Mouse (Mus musculus) limb, embryonic 13.5 days (tissue): ENCODE results near the gene Gm44973. TPM values are rescaled to one million over a fixed set of nuclear protein-coding genes. Genes with fewer than 3 reads are reported as not detected.
A peak's percentile ranks its signal among the peaks of the same experiment; 100 is the strongest.

ENCODE experiments used
- ATAC-seq: fragments of 200-750 bp; cut with Nextera tagmentation; 2 replicates; pipeline ENCODE4 v1.8.0; 2017; ENCODE audit warnings: low read depth, moderate number of reproducible peaks, moderate TSS enrichment; ENCODE audit not compliant: low FRiP score
- H3K27ac ChIP-seq: fragments of 300-500 bp; sonication (generic); 2 replicates; pipeline ENCODE4 v1.5.1; 2015; ENCODE audit warnings: inconsistent platforms, mild to moderate bottlenecking, moderate library complexity
- H3K27me3 ChIP-seq: fragments of 300-500 bp; sonication (generic); 2 replicates; pipeline ENCODE4 v1.6.1; 2015; ENCODE audit warnings: mild to moderate bottlenecking, inconsistent platforms
- H3K36me3 ChIP-seq: fragments of 300-500 bp; sonication (generic); 2 replicates; pipeline ENCODE4 v1.6.1; 2015; ENCODE audit warnings: inconsistent platforms, mild to moderate bottlenecking, moderate library complexity
- H3K4me1 ChIP-seq: fragments of 300-500 bp; sonication (generic); 2 replicates; pipeline ENCODE4 v1.6.1; 2015; ENCODE audit warnings: inconsistent platforms
- H3K4me2 ChIP-seq: fragments of 300-500 bp; sonication (generic); replicated peaks from 2 replicates; pipeline ENCODE4 v1.6.1; 2015; ENCODE audit warnings: inconsistent platforms, mild to moderate bottlenecking, moderate library complexity
- H3K4me3 ChIP-seq: fragments of 300-500 bp; sonication (generic); 2 replicates; pipeline ENCODE4 v1.5.1; 2015; ENCODE audit warnings: moderate library complexity, mild to moderate bottlenecking, inconsistent platforms
- H3K9ac ChIP-seq: fragments of 300-500 bp; sonication (generic); 2 replicates; pipeline ENCODE4 v1.6.1; 2015; ENCODE audit warnings: mild to moderate bottlenecking, inconsistent platforms
- H3K9me3 ChIP-seq: fragments of 300-500 bp; sonication (generic); 2 replicates; pipeline ENCODE4 v1.6.1; 2016; ENCODE audit warnings: inconsistent platforms
- WGBS: fragments of 180-500 bp; shearing (Covaris S2); methylation state at CpG from one replicate; pipeline ENCODE4 v1.1.7; 2015; 5-methylcytosine and 5-hydroxymethylcytosine counted together
- polyA plus RNA-seq: library from polyadenylated mRNA; unstranded; fragments of >200 nt; fragmentation: Nextera tagmentation; extraction: Ambion mirVana; gene quantifications from 2 replicates; pipeline ENCODE4 v1.2.1, GENCODE M21; 2015

Gene Gm44973
- polyA plus RNA-seq, 1 experiment from 2014 or later, result 0.42 TPM

DNA sequence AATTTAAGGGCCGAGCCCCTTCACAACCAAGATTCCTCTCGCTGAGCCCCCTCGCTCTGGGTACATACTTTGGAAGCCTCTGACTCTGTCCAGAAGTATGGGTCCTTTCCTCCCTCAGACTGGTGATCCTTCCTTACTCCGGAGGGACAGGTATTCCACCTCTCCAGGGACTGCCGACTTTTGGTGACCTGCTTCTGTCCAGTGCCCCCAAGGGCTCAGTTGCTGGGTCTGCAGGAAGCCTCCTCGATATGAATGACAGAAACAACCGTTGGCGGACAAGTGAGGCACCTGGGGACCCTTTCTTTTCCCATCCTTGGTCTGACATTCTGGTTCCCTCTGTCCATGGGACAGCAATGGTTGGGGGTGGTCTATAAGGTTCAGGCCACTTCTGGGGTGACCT is 42.1 kb downstream of the Gm44973 start:
- no peaks in the 10 kb centered on the region for H3K9me3 ChIP-seq
- H3K27me3 ChIP-seq, result peaks cover 59% of the 10 kb centered on the region
- peak overlapping the region; percentile 70 for H3K4me3 ChIP-seq
- no peak overlapping the region for H3K27ac ChIP-seq
- peak overlapping the region; percentile 87 for H3K9ac ChIP-seq
- H3K4me2 ChIP-seq, result peak overlapping the region; percentile 81
- peaks cover 55% of the 10 kb centered on the region for H3K4me1 ChIP-seq
- ATAC-seq, result no peak
- 24% methylated on average over 8 of the region's 8 CpGs for WGBS
- H3K36me3 ChIP-seq, result no peaks in the 10 kb centered on the region

DNA sequence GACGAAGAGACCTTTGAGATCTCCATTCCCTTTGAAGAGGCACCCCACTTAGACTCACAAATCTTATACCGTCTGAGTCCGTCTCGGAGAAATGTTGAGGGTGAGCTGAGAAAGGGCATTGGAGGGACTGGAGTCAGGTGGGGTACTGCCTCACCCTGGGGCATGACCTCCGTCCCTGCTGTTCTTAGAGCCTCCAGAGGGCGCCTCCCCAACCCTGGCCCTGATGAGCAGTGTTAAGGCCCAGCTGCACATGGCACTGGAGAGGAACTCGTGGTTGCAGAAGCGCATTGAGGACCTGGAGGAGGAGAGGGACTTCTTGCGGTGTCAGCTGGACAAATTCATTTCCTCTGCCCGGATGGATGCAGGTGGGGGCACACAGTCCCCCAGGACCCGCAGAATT is 42.5 kb downstream of the Gm44973 start:
- Histone ChIP-seq H3K27me3 (peaks cover 54% of the 10 kb centered on the region), H3K9me3 (no peaks in the 10 kb centered on the region), H3K4me2 (peak overlapping the region; percentile 81), H3K4me1 (peaks cover 51% of the 10 kb centered on the region), H3K4me3 (peak overlapping the region; percentile 70), H3K9ac (peak overlapping the region; percentile 87; the same call in 1 of the 2 replicates), H3K27ac (no peak overlapping the region), H3K36me3 (no peaks in the 10 kb centered on the region)
- no peak for ATAC-seq
- 34% methylated on average over 11 of the region's 11 CpGs for WGBS

DNA sequence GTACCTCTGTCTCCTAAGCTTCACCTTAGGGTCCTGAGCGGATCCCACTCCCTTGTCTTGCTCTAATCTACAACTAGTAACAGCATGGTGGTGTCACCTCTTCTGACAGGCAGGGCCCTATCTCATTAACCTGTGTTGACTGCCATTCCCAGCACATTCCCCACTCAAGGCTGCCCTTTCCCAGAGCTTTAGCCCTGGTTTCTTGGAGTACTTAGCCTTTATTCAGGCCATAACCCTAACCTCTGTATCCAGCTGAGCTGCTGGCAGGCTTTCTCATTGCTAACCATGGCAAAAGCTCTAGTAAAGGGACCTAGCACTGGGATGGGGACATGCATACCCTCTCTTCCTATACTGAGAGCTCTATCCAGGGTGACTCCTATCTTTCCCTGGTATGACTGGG is 43.3 kb downstream of the Gm44973 start:
- no peaks in the 10 kb centered on the region for H3K36me3 ChIP-seq
- 93% methylated on average over 1 of the region's 1 CpGs for WGBS
- no peak overlapping the region for H3K27ac ChIP-seq
- H3K4me3 ChIP-seq, result no peak overlapping the region
- H3K4me2 ChIP-seq, result no peak overlapping the region
- no peak for ATAC-seq
- H3K9ac ChIP-seq, result no peak overlapping the region
- peaks cover 49% of the 10 kb centered on the region for H3K4me1 ChIP-seq
- H3K9me3 ChIP-seq, result no peaks in the 10 kb centered on the region
- H3K27me3 ChIP-seq, result peaks cover 46% of the 10 kb centered on the region

DNA sequence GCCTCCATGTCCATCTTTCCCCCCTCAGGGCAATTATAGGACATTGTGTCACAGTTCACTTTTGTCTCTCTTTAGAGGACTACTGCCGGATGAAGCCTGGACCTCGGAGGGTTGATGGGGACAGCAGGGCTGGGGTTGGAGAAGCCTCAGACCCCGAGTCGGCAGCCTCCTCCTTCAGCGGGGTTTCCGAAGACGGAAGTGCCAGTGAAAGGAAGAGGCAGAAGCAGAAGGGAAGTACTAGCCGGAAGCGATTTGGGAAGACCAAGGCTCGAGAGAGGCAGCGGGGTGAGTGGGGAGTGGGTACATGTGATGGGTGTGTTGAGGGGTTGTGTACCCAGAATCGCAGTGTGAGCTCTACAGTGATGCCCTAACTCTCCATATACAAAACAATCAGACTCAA is 44.1 kb downstream of the Gm44973 start:
- H3K4me1 ChIP-seq, result peaks cover 49% of the 10 kb centered on the region
- no peak overlapping the region for H3K27ac ChIP-seq
- H3K27me3 ChIP-seq, result peaks cover 38% of the 10 kb centered on the region
- ATAC-seq, result no peak
- 89% methylated on average over 12 of the region's 12 CpGs for WGBS
- no peaks in the 10 kb centered on the region for H3K9me3 ChIP-seq
- H3K36me3 ChIP-seq, result no peaks in the 10 kb centered on the region
- H3K4me2 ChIP-seq, result peak overlapping the region; percentile 89
- H3K4me3 ChIP-seq, result 0 out of 2 replicates have a peak overlapping the region, but pooled peaks have one; percentile 3
- H3K9ac ChIP-seq, result 0 out of 2 replicates have a peak overlapping the region, but pooled peaks have one; percentile 31

DNA sequence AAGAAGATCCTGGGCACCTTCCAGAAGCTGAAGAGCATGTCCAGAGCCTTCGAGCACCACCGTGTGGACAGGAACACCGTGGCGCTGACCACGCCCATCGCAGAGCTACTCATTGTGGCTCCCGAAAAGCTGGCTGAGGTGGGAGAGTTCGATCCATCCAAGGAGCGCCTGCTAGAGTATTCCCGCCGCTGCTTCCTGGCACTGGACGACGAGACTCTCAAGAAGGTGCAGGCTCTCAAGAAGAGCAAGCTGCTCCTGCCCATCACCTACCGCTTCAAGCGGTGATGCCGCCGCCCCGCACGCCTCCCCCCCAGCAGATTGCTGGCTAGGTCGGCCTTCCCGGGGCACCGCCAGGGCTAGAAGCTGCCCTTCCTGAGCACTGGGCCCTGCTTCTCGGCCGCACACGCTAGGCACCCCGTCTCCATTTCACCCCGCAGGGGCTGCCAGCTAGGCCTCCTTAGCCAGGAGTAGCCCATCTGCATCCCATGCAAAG is 45.0 kb downstream of the Gm44973 start:
- H3K4me1 ChIP-seq, result peaks cover 53% of the 10 kb centered on the region
- H3K27me3 ChIP-seq, result peaks cover 30% of the 10 kb centered on the region
- WGBS, result 4% methylated on average over 27 of the region's 27 CpGs
- H3K4me3 ChIP-seq, result peak overlapping the region; percentile 75
- H3K36me3 ChIP-seq, result no peaks in the 10 kb centered on the region
- H3K4me2 ChIP-seq, result peak overlapping the region; percentile 89
- H3K27ac ChIP-seq, result peak overlapping the region; percentile 99
- H3K9ac ChIP-seq, result peak overlapping the region; percentile 93
- no peak for ATAC-seq
- H3K9me3 ChIP-seq, result no peaks in the 10 kb centered on the region

DNA sequence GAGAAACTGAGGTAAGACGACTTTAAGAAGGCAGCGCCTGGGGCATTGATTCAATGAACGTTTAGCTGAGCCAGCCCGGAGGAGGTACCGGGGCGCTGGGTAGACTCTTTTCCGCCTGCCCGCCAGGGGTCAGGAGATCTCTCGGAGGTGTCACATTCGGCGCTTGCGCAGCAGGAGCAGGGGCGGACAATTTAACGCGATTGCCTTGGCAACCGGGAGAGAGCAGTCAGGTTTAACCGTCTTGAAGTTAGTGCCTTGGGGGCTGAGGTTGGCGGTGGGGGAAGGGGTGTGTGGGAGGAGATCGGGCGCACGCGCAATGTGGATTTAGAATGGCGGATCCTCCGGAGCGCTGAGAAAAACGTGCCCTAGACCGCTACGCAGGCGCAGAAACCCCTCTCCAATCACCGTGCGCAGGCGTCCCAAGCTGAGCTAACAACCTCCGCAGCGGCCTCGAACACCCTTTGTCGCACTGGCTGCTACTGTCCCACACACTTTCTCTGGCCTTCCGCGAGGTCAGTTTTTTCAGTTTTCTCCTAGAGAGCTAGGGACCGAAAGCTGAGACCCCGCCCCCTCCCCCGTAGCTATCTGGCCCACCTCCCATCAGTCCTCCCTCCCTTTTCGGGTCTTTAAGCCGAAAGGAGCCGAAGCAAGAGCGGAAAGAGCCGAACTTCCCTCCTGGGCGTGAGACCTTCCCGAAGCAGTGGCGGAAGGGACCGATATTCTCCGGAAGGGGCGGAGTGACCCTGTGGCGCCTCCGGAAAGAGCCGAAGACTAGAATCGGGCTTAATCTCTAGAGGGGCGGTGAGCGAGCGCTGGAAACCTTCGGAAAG is 45.9 kb downstream of the Gm44973 start:
- Histone ChIP-seq H3K4me3 (peak overlapping the region; percentile 75), H3K4me2 (peak overlapping the region; percentile 89), H3K4me1 (peaks cover 53% of the 10 kb centered on the region), H3K9me3 (no peaks in the 10 kb centered on the region), H3K9ac (peak overlapping the region; percentile 93), H3K36me3 (peaks cover 4% of the 10 kb centered on the region), H3K27me3 (peaks cover 21% of the 10 kb centered on the region), H3K27ac (peak overlapping the region; percentile 99)
- WGBS, result under 1% methylated on average over 60 of the region's 60 CpGs
- peak; percentile 89 for ATAC-seq

DNA sequence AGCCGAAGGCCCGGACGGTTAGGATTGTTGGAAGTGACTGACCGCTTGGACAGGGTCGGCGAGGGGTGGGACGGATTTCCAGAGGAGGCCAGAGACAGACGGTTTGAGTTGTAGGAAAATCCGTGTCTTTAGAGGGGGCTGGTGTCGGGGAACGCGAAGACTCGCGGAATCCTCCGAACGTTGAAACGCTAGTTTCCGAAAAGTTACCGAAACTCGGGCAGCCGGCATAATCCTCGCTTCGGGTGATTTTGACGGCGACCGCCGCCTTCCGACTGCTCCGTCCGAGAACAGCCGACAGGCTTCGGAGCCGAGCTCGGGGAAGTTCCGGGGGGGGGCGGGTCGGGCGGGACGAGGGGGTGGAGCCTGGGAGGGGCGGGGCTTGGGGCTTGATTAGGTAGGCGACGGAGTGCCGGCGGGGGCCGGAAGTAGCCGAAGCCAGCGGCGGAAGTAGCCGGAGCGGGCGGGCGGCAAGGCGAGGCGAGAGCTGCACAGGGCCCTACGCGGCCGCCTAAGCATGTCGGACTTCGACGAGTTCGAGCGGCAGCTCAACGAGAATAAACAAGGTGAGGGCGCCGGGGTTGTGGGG is 46.6 kb downstream of the Gm44973 start, which contains the start of gene U2af2:
TSS of gene U2af2 (plus strand) at position 370 of the 586 bp plus-strand sequence.
- ATAC-seq, result peak; percentile 77
- Histone ChIP-seq H3K4me3 (peak within 1 kb of the TSS; percentile 75), H3K36me3 (peaks cover 11% of the 10 kb centered on the region), H3K9ac (peak within 1 kb of the TSS; percentile 93), H3K4me2 (peak within 1 kb of the TSS; percentile 89), H3K9me3 (no peaks in the 10 kb centered on the region), H3K27me3 (peaks cover 17% of the 10 kb centered on the region), H3K27ac (peak within 1 kb of the TSS; percentile 99), H3K4me1 (peaks cover 52% of the 10 kb centered on the region)
- under 1% methylated on average over 62 of the region's 65 CpGs for WGBS

DNA sequence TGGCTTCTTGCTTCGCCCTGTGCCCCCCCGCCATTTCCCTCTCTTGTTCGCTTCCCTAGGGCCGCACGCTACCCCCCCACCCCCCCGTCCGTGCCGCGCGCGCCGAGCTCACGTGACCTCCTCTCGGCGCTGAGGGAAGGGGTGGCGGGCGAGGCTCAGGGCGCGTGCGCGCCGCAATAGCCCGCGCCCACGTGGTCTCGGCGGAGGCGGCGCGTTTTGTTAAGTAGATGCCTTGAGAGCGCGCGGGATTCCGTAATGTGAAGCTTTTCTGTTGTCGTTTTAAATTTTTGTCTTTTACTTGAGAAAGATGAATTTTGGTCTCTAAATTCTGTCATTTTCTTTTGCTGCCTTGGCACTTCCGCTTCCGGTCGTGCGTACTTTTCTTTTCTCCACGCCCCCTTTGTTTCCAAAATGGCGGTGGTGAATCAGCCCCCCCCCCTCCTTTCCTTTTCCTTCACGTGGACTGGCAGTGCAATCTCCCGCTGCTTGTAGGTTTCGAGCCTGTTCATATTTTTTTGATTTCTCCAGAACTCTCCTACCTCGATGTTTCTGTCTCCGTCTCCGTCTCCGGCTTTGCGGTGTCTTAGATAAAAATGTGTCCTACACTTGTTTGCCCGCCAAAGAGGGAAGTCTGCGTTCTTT is 47.2 kb downstream of the Gm44973 start:
- no peaks in the 10 kb centered on the region for H3K9me3 ChIP-seq
- under 1% methylated on average over 51 of the region's 51 CpGs for WGBS
- H3K4me2 ChIP-seq, result peak overlapping the region; percentile 84
- peak overlapping the region; percentile 75 for H3K4me3 ChIP-seq
- H3K36me3 ChIP-seq, result peaks cover 17% of the 10 kb centered on the region
- peaks cover 46% of the 10 kb centered on the region for H3K4me1 ChIP-seq
- H3K27ac ChIP-seq, result peak overlapping the region; percentile 99
- H3K9ac ChIP-seq, result peak overlapping the region; percentile 93
- H3K27me3 ChIP-seq, result peaks cover 11% of the 10 kb centered on the region
- peak; percentile 45 for ATAC-seq

DNA sequence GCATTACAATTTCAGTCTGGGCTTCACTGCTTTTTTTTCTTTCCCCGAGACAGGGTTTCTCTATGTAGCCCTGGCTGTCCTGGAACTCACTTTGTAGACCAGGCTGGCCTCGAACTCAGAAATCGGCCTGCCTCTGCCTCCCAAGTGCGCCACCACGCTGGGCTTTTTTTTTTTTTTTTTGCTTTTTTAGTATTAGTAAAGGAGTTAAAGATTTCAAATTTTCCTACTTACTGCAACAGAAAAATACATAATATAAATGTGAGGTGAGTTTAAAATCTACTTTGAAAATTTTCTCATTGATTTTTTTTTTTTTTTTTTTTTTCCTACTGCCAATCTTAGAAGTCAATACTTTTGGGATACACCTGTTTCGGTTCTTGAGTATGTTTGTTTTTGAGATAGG is 49.6 kb downstream of the Gm44973 start:
- no peak for ATAC-seq
- Histone ChIP-seq H3K9ac (no peak overlapping the region), H3K27me3 (no peaks in the 10 kb centered on the region), H3K36me3 (peaks cover 41% of the 10 kb centered on the region), H3K27ac (no peak overlapping the region), H3K4me2 (peak overlapping the region; percentile 84; the same call in 1 of the 2 replicates), H3K4me1 (peaks cover 33% of the 10 kb centered on the region), H3K4me3 (no peak overlapping the region), H3K9me3 (no peaks in the 10 kb centered on the region)
- WGBS, result 92% methylated on average over 6 of the region's 6 CpGs

DNA sequence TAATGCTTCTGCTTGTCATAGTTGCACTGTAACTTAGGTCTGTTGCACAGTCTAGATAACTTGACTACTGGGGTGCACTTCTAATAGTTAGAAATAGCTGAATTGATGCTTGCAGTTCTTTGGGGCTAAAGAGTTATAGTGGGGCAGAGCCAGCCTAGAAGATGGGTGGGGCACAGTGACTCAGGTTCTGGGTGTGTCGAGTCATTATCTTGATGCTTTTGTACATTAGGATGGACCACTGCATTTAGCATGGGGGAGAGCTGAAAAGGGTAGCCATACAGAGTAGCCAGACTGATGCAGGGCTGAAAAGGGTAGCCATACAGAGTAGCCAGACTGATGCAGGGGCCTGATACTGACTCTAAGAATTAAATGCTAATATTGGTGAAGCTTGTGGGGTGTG is 58.3 kb downstream of the Gm44973 start:
- no peak overlapping the region for H3K4me2 ChIP-seq
- H3K4me3 ChIP-seq, result no peak overlapping the region
- no peaks in the 10 kb centered on the region for H3K9me3 ChIP-seq
- no peaks in the 10 kb centered on the region for H3K4me1 ChIP-seq
- H3K36me3 ChIP-seq, result peaks cover 98% of the 10 kb centered on the region
- H3K27me3 ChIP-seq, result no peaks in the 10 kb centered on the region
- no peak overlapping the region for H3K27ac ChIP-seq
- ATAC-seq, result no peak
- WGBS, result 95% methylated on average over 1 of the region's 1 CpGs
- no peak overlapping the region for H3K9ac ChIP-seq

DNA sequence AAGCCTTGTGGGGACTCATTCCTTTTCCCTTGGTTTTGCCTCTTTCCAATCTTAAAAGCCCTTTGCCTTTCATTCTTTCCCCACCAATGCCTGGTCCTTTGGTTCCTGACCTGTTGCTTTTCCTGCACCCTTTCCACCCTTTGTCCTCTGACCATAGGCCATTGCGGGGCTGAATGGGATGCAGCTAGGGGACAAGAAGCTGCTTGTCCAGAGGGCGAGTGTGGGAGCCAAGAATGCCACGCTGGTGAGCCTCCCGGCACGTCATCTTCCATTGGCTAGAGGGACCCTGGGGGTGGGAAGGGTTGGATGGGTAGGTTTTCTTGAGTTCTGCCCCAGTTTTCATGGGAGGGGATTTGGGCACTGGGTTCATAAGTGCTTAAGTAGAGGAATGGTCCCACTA is 59.7 kb downstream of the Gm44973 start:
- Histone ChIP-seq H3K9ac (no peak overlapping the region), H3K27ac (no peak overlapping the region), H3K27me3 (no peaks in the 10 kb centered on the region), H3K36me3 (peaks cover 88% of the 10 kb centered on the region), H3K4me2 (no peak overlapping the region), H3K4me1 (no peaks in the 10 kb centered on the region), H3K9me3 (no peaks in the 10 kb centered on the region), H3K4me3 (no peak overlapping the region)
- WGBS, result 89% methylated on average over 5 of the region's 5 CpGs
- ATAC-seq, result no peak

DNA sequence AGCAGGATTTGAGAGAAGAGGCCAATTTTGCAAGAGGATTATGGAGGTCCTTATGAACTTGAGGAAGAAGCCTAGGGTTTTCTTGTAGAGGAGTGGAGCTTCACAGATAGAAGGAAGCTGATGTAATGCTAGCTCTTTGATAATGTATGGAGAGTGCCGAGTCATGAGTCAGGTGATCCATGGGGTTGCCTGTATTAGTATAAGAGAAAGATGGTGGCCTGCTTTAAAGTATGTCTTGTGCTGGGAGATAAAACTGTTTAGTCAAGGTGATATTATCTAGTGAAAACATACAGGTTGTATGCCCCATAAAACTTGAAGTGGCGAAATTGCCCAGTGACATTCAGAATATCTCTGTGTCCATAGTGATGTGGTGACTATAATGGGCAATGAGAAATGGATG is 61.6 kb downstream of the Gm44973 start:
- Histone ChIP-seq H3K36me3 (peaks cover 69% of the 10 kb centered on the region), H3K4me3 (no peak overlapping the region)
- ATAC-seq, result no peak

More for the DNA sequence above, 61.6 kb downstream of the Gm44973 start:
- 83% methylated on average over 2 of the region's 2 CpGs for WGBS
- no peaks in the 10 kb centered on the region for H3K27me3 ChIP-seq
- H3K4me1 ChIP-seq, result peaks cover 12% of the 10 kb centered on the region
- H3K4me2 ChIP-seq, result no peak overlapping the region
- H3K9ac ChIP-seq, result no peak overlapping the region
- H3K27ac ChIP-seq, result no peak overlapping the region
- no peaks in the 10 kb centered on the region for H3K9me3 ChIP-seq
